Mouse (Mus musculus): ENCODE data around the gene Tgfb3.

The Tgfb3 gene

GRCm38 (mm10) chr12:86078553-86079201, at the start of gene Tgfb3:
Tgfb3 (minus strand) TSS chr12:86079041.
- DNase-seq (ENCODE audit: low read depth in 1 of 2, low spot score in 2 of 2), result no peak

GRCm38 (mm10) chr12:86128122-86128521, 49.3 kb upstream of the Tgfb3 start:
- DNase-seq (ENCODE audit: low read depth in 1 of 2, low spot score in 2 of 2), result no peak

- no peak for DNase-seq (ENCODE audit: low read depth in 1 of 2, low spot score in 2 of 2)
Measured at GRCm38 (mm10) chr12:86124016-86124415, 45.2 kb upstream of the Tgfb3 start.

- DNase-seq (ENCODE audit: low read depth in 1 of 2, low spot score in 2 of 2), result no peak
Measured at GRCm38 (mm10) chr12:86116295-86116835, 37.5 kb upstream of the Tgfb3 start.

GRCm38 (mm10) chr12:86110637-86111036, 31.8 kb upstream of the Tgfb3 start:
- DNase-seq (ENCODE audit: low read depth in 1 of 2, low spot score in 2 of 2), result no peak

GRCm38 (mm10) chr12:86109531-86109930, 30.7 kb upstream of the Tgfb3 start:
- DNase-seq (ENCODE audit: low read depth in 1 of 2, low spot score in 2 of 2), result no peak

- no peak for DNase-seq (ENCODE audit: low read depth in 1 of 2, low spot score in 2 of 2)
Measured at GRCm38 (mm10) chr12:86107645-86108044, 28.8 kb upstream of the Tgfb3 start.

GRCm38 (mm10) chr12:86106086-86106485, 27.2 kb upstream of the Tgfb3 start:
- DNase-seq (ENCODE audit: low read depth in 1 of 2, low spot score in 2 of 2), result no peak

- no peak for DNase-seq (ENCODE audit: low read depth in 1 of 2, low spot score in 2 of 2)
Measured at GRCm38 (mm10) chr12:86105546-86105945, 26.7 kb upstream of the Tgfb3 start.

- no peak for DNase-seq (ENCODE audit: low read depth in 1 of 2, low spot score in 2 of 2)
Measured at GRCm38 (mm10) chr12:86104297-86104696, 25.5 kb upstream of the Tgfb3 start.

- DNase-seq (ENCODE audit: low read depth in 1 of 2, low spot score in 2 of 2), result no peak
Measured at GRCm38 (mm10) chr12:86103852-86104251, 25.0 kb upstream of the Tgfb3 start.

- DNase-seq (ENCODE audit: low read depth in 1 of 2, low spot score in 2 of 2), result no peak
Measured at GRCm38 (mm10) chr12:86103391-86103790, 24.6 kb upstream of the Tgfb3 start.

- DNase-seq (ENCODE audit: low read depth in 1 of 2, low spot score in 2 of 2), result no peak
Measured at GRCm38 (mm10) chr12:86102686-86103085, 23.8 kb upstream of the Tgfb3 start.

GRCm38 (mm10) chr12:86100711-86101110, 21.9 kb upstream of the Tgfb3 start:
- no peak for DNase-seq (ENCODE audit: low read depth in 1 of 2, low spot score in 2 of 2)

GRCm38 (mm10) chr12:86097781-86098180, 18.9 kb upstream of the Tgfb3 start:
- no peak for DNase-seq (ENCODE audit: low read depth in 1 of 2, low spot score in 2 of 2)

GRCm38 (mm10) chr12:86095806-86096205, 17.0 kb upstream of the Tgfb3 start:
- DNase-seq (ENCODE audit: low read depth in 1 of 2, low spot score in 2 of 2), result no peak

GRCm38 (mm10) chr12:86094075-86094474, 15.2 kb upstream of the Tgfb3 start:
- DNase-seq (ENCODE audit: low read depth in 1 of 2, low spot score in 2 of 2), result no peak

- DNase-seq (ENCODE audit: low read depth in 1 of 2, low spot score in 2 of 2), result no peak
Measured at GRCm38 (mm10) chr12:86091601-86092132, 12.8 kb upstream of the Tgfb3 start.

GRCm38 (mm10) chr12:86090764-86091163, 11.9 kb upstream of the Tgfb3 start:
- no peak for DNase-seq (ENCODE audit: low read depth in 1 of 2, low spot score in 2 of 2)

- DNase-seq (ENCODE audit: low read depth in 1 of 2, low spot score in 2 of 2), result no peak
Measured at GRCm38 (mm10) chr12:86088042-86088441, 9.2 kb upstream of the Tgfb3 start.

- DNase-seq (ENCODE audit: low read depth in 1 of 2, low spot score in 2 of 2), result no peak
Measured at GRCm38 (mm10) chr12:86086550-86086949, 7.7 kb upstream of the Tgfb3 start.

GRCm38 (mm10) chr12:86085873-86086272, 7.0 kb upstream of the Tgfb3 start:
- no peak for DNase-seq (ENCODE audit: low read depth in 1 of 2, low spot score in 2 of 2)

GRCm38 (mm10) chr12:86082481-86083012, 3.7 kb upstream of the Tgfb3 start, which contains the start of gene Ift43:
Ift43 (plus strand) TSS chr12:86082541.
- peak in 1 of 2 experiments; percentile 4 for DNase-seq (ENCODE audit: low read depth in 1 of 2, low spot score in 2 of 2)
